In genomic region chr9:50603189-50603997, GRCm38 (mm10) we compare ENCODE assay signal across 8 mouse cellular contexts. TPM values are rescaled to one million over a fixed set of nuclear protein-coding genes. Genes with fewer than 3 reads are reported as not detected.
DNase-seq lines count a peak whose midpoint lies in the region; ATAC-seq lines count a peak whose summit lies in the region.

Sdhd (minus strand) TSS chr9:50603812.
Timm8b (plus strand) TSS chr9:50603910.

- intact Hi-C loops in gastrocnemius, postnatal 14 days (cut with DNase I; ENCODE audit: low total_unique reads): no loop called here
- intact Hi-C loops in left cerebral cortex, postnatal 10 days (cut with DNase I): no loop called here

- ATAC-seq in inflammation-experienced regulatory T-cells, adult 6 months: peak; percentile 96
- ATAC-seq in megakaryocyte-erythroid progenitor cell, adult 5-6 weeks (replicated peaks; ENCODE audit: low FRiP score, low TSS enrichment, poor library complexity, severe bottlenecking): peak; percentile 89

- peak; percentile 95 to 98 for DNase-seq in adrenal gland, adult (ENCODE audit: inconsistent age in 2 of 2, low spot score in 1 of 2)
- peak; percentile 98 for DNase-seq in embryo, embryonic 10.5 days (ENCODE audit: low spot score)
- DNase-seq in gastrocnemius, postnatal 14 days: peak; percentile 92
- peak; percentile 94 to 96 for DNase-seq in left cerebral cortex, postnatal 10 days (ENCODE audit: extremely low spot score in 1 of 2, low spot score in 2 of 2)
- DNase-seq in right cerebral cortex, postnatal 25 days: peak; percentile 95
- DNase-seq in urinary bladder, postnatal 4 days (ENCODE audit: low spot score in 2 of 2): peak; percentile 90 to 92

RNA-seq across cellular contexts. Expression of gene Sdhd, which starts in this region (rescaled TPM):
- total RNA-seq in gastrocnemius, postnatal 14 days (2021): 100 to 1,000 TPM; 334 to 384 TPM
- 100 to 1,000 TPM; 142 to 204 (median 178) TPM for polyA plus RNA-seq in inflammation-experienced regulatory T-cells, adult 6 months (2017; shearing (Covaris generic))
- 100 to 1,000 TPM; 145 to 154 TPM for total RNA-seq in left cerebral cortex, postnatal 10 days (2021)
- 254 and 275 TPM in 2 replicates for total RNA-seq in megakaryocyte-erythroid progenitor cell, adult 5-6 weeks (2014; fragmentation: Nextera tagmentation)
- total RNA-seq in megakaryocyte-erythroid progenitor cell, adult 5-6 weeks (2017): 241 and 307 TPM in 2 replicates

RNA-seq across cellular contexts. Expression of gene Timm8b, which starts in this region (rescaled TPM):
- 100 to 1,000 TPM; 144 to 150 TPM for total RNA-seq in gastrocnemius, postnatal 14 days (2021)
- 100 to 1,000 TPM in 2 of 3 experiments, 10 to 100 TPM in 1; 91.5 to 123 (median 102) TPM for polyA plus RNA-seq in inflammation-experienced regulatory T-cells, adult 6 months (2017; shearing (Covaris generic))
- 100 to 1,000 TPM; 215 to 230 TPM for total RNA-seq in left cerebral cortex, postnatal 10 days (2021)
- 176 and 190 TPM in 2 replicates for total RNA-seq in megakaryocyte-erythroid progenitor cell, adult 5-6 weeks (2014; fragmentation: Nextera tagmentation)
- 253 and 291 TPM in 2 replicates for total RNA-seq in megakaryocyte-erythroid progenitor cell, adult 5-6 weeks (2017)

Comparison
In these comparisons a context has a peak if more than half of its experiments do, and no peak if none do; other contexts are left out.
1. Peak in every context shown above with its lines: DNase-seq and ATAC-seq.